Mouse (Mus musculus) intestine, embryonic 15.5 days (tissue): ENCODE data around the gene Gtf2h3. TPM values are rescaled to one million over a fixed set of nuclear protein-coding genes. Genes with fewer than 3 reads are reported as not detected.
A peak's percentile ranks its signal among the peaks of the same experiment; 100 is the strongest.
"Not testable (repeated sequence)": the region's sequence is repeated elsewhere in the genome, so short reads cannot be mapped to it uniquely, and the experiment has no call there.

Source experiments
- ATAC-seq: fragments of 200-750 bp; cut with Nextera tagmentation; 2 replicates; pipeline ENCODE4 v1.8.0; 2017; ENCODE audit warnings: moderate TSS enrichment, moderate library complexity
- H3K27ac ChIP-seq: fragments of 300-500 bp; sonication (generic); 2 replicates; pipeline ENCODE4 v1.5.1; 2015; ENCODE audit warnings: mild to moderate bottlenecking, inconsistent platforms
- H3K27me3 ChIP-seq: fragments of 300-500 bp; sonication (generic); replicated peaks from 2 replicates; pipeline ENCODE4 v1.6.1; 2015; ENCODE audit warnings: inconsistent platforms
- H3K36me3 ChIP-seq: fragments of 300-500 bp; sonication (generic); 2 replicates; pipeline ENCODE4 v1.6.1; 2015; ENCODE audit warnings: inconsistent platforms
- H3K4me1 ChIP-seq: fragments of 300-500 bp; sonication (generic); replicated peaks from 2 replicates; pipeline ENCODE4 v1.6.1; 2015; ENCODE audit warnings: inconsistent platforms
- H3K4me2 ChIP-seq: fragments of 300-500 bp; sonication (generic); replicated peaks from 2 replicates; pipeline ENCODE4 v1.6.1; 2015; ENCODE audit warnings: mild to moderate bottlenecking, inconsistent platforms
- H3K4me3 ChIP-seq: fragments of 300-500 bp; sonication (generic); replicated peaks from 2 replicates; pipeline ENCODE4 v1.5.1; 2015; ENCODE audit warnings: inconsistent platforms
- H3K9ac ChIP-seq: fragments of 300-500 bp; sonication (generic); 2 replicates; pipeline ENCODE4 v1.6.1; 2015; ENCODE audit warnings: inconsistent platforms
- H3K9me3 ChIP-seq: fragments of 300-500 bp; sonication (generic); 2 replicates; pipeline ENCODE4 v1.6.1; 2016; ENCODE audit warnings: inconsistent platforms
- WGBS: fragments of 180-500 bp; shearing (Covaris S2); methylation state at CpG from one replicate; pipeline ENCODE4 v1.1.7; 2015; 5-methylcytosine and 5-hydroxymethylcytosine counted together
- polyA plus RNA-seq: library from polyadenylated mRNA; unstranded; fragments of >200 nt; fragmentation: Nextera tagmentation; extraction: Ambion mirVana; gene quantifications from 2 replicates; pipeline ENCODE4 v1.2.1, GENCODE M21; 2015

The Gtf2h3 gene
- polyA plus RNA-seq, 1 experiment from 2014 or later, result 57.6 TPM

DNA sequence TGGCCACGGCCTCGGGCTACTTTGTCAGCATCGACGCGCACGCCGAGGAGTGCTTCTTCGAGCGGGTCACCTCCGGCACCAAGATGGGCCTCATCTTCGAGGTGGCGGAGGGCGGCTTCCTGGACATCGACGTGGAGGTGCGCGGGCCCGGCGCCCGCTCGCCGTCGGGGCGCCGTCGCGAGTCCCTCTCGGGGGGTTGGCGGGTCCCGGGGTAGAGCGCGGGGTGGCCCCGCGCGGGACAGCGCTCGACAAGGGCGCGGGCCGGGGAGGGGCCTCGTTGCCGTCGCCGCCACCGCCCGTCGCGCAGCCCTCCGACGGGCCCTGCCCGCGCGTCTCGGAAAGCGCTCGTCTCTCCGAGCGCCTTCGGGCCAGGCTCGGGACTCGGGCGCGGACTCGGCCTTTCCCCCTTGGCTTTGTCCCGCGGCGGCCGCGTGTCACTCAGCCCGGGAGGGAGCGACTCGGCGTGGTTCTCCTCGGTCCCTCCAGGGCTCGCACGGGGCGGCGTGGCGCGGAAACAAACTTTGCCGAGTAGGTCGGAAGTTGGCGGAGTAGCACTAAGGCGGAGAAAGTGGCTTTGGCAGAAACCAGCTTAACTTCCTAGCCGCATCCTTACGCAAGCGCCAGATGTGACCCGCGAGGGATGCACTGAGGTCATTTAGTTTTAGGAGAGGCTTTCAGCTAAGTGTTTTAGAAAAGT, 37.9 kb upstream of the Gtf2h3 start:
- Histone ChIP-seq H3K9ac (peak overlapping the region; percentile 75), H3K9me3 (no peaks in the 10 kb centered on the region), H3K36me3 (peaks cover 14% of the 10 kb centered on the region), H3K4me3 (peak overlapping the region; percentile 96), H3K27me3 (no peaks in the 10 kb centered on the region), H3K4me2 (peak overlapping the region; percentile 64), H3K4me1 (peaks cover 13% of the 10 kb centered on the region), H3K27ac (peak overlapping the region; percentile 90)
- peak; percentile 86 for ATAC-seq
- WGBS, result under 1% methylated on average over 80 of the region's 89 CpGs

- Histone ChIP-seq H3K4me3 (peak overlapping the region; percentile 96), H3K27ac (peak overlapping the region; percentile 90; the same call in 1 of the 2 replicates), H3K9ac (peak overlapping the region; percentile 75), H3K4me1 (peaks cover 12% of the 10 kb centered on the region), H3K36me3 (peaks cover 20% of the 10 kb centered on the region), H3K4me2 (peak overlapping the region; percentile 64), H3K9me3 (no peaks in the 10 kb centered on the region), H3K27me3 (no peaks in the 10 kb centered on the region)
- 11% methylated on average over 8 of the region's 8 CpGs for WGBS
- no peak for ATAC-seq
These were observed 37.4 kb upstream of the Gtf2h3 start for GRCm38 (mm10) chr5:124541602-124541973.

DNA sequence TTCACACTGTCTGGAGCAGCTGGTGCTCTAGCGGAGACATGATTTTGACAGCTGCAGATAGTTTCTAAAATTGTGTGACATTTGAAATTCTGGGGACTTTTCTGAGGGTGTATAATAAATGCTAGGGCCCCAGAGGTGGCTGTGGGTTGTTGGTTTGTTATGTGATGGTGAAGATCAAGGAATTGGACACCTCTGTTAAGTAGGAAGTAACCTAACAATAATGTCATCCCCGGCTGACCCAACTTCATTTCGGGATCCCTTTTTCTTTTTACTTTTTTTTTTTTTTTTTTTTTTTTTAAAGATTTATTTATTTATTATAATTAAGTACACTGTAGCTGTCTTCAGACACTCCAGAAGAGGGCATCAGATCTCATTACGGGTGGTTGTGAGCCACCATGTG, 28.2 kb upstream of the Gtf2h3 start:
- H3K4me1 ChIP-seq, result not testable (repeated sequence)

GRCm38 (mm10) chr5:124551349-124552093, 27.4 kb upstream of the Gtf2h3 start:
- H3K27ac ChIP-seq, result peak overlapping the region; percentile 82; the same call in 1 of the 2 replicates
- H3K4me3 ChIP-seq, result peak overlapping the region; percentile 98
- not testable (repeated sequence) for H3K4me1 ChIP-seq, H3K9me3 ChIP-seq, H3K27me3 ChIP-seq
- H3K9ac ChIP-seq, result peak overlapping the region; percentile 80; the same call in 1 of the 2 replicates
- H3K36me3 ChIP-seq, result peaks cover 11% of the 10 kb centered on the region
- H3K4me2 ChIP-seq, result peak overlapping the region; percentile 83
- 0 out of 2 replicates have a peak, but pooled peaks have one; percentile 16 for ATAC-seq
- 27% methylated on average over 5 of the region's 5 CpGs for WGBS

More for the DNA sequence above, 28.2 kb upstream of the Gtf2h3 start:
- peaks cover 16% of the 10 kb centered on the region for H3K36me3 ChIP-seq
- H3K27me3 ChIP-seq, H3K9ac ChIP-seq, H3K9me3 ChIP-seq, H3K27ac ChIP-seq, H3K4me3 ChIP-seq, ATAC-seq, H3K4me2 ChIP-seq: not testable (repeated sequence)
- WGBS, result 89% methylated on average over 4 of the region's 4 CpGs

- WGBS, result 6% methylated on average over 9 of the region's 9 CpGs
- Histone ChIP-seq H3K4me3 (peak overlapping the region; percentile 98), H3K9me3 (no peaks in the 10 kb centered on the region), H3K27me3 (no peaks in the 10 kb centered on the region), H3K4me1 (peaks cover 3% of the 10 kb centered on the region; the same call in 1 of the 2 replicates), H3K27ac (peak overlapping the region; percentile 82), H3K4me2 (peak overlapping the region; percentile 83), H3K9ac (peak overlapping the region; percentile 80), H3K36me3 (peaks cover 12% of the 10 kb centered on the region)
- ATAC-seq, result no peak
These were observed 26.9 kb upstream of the Gtf2h3 start for GRCm38 (mm10) chr5:124552094-124552472.

- peak; percentile 90 for ATAC-seq
- under 1% methylated on average over 66 of the region's 66 CpGs for WGBS
- H3K4me3 ChIP-seq, result peak within 1 kb of the TSS; percentile 98
- peaks cover 3% of the 10 kb centered on the region; the same call in 1 of the 2 replicates for H3K4me1 ChIP-seq
- H3K4me2 ChIP-seq, result peak within 1 kb of the TSS; percentile 83
- peak within 1 kb of the TSS; percentile 80 for H3K9ac ChIP-seq
- no peaks in the 10 kb centered on the region for H3K9me3 ChIP-seq
- H3K27ac ChIP-seq, result peak within 1 kb of the TSS; percentile 82
- H3K27me3 ChIP-seq, result no peaks in the 10 kb centered on the region
- H3K36me3 ChIP-seq, result peaks cover 12% of the 10 kb centered on the region
These were observed 26.2 kb upstream of the Gtf2h3 start, which contains the start of gene Ddx55 for GRCm38 (mm10) chr5:124552558-124553307. Gene Ddx55 (plus strand): TSS chr5:124552864.

DNA sequence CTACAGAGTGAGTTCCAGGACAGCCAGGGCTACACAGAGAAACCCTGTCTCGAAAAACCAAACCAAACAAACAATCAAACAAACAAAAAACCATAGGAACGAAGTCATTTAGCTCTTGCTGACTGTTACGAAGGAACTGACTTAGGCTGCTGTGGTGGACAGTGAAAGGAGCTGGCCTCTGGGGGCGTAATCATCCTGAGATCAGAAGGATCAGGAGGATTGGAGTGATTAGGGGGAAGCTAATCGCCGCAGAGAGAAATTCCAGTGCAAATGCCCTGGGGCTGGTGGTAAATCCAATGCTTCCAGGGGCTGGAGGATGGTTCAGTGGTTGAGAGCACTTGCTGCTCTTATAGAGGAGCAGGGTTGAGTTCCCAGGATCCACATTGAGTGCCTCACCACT, 25.3 kb upstream of the Gtf2h3 start:
- H3K4me1 ChIP-seq, result peaks cover 3% of the 10 kb centered on the region; the same call in 1 of the 2 replicates
- ATAC-seq, result no peak
- WGBS, result 71% methylated on average over 6 of the region's 6 CpGs

GRCm38 (mm10) chr5:124555145-124555544, 23.8 kb upstream of the Gtf2h3 start:
- H3K9me3 ChIP-seq, result no peaks in the 10 kb centered on the region
- H3K4me2 ChIP-seq, result no peak overlapping the region
- 66% methylated on average over 1 of the region's 1 CpGs for WGBS
- ATAC-seq, result no peak
- no peak overlapping the region for H3K9ac ChIP-seq
- peaks cover 12% of the 10 kb centered on the region for H3K36me3 ChIP-seq
- H3K27me3 ChIP-seq, result no peaks in the 10 kb centered on the region
- H3K4me3 ChIP-seq, result no peak overlapping the region
- H3K27ac ChIP-seq, result no peak overlapping the region
- H3K4me1 ChIP-seq, result peaks cover 3% of the 10 kb centered on the region; the same call in 1 of the 2 replicates

More for the DNA sequence above, 25.3 kb upstream of the Gtf2h3 start:
- Histone ChIP-seq H3K27ac (no peak overlapping the region), H3K27me3 (no peaks in the 10 kb centered on the region), H3K4me3 (peak overlapping the region; percentile 98), H3K9ac (0 out of 2 replicates have a peak overlapping the region, but pooled peaks have one; percentile 80), H3K9me3 (no peaks in the 10 kb centered on the region), H3K36me3 (peaks cover 12% of the 10 kb centered on the region), H3K4me2 (peak overlapping the region; percentile 83)

GRCm38 (mm10) chr5:124571068-124571467, 7.9 kb upstream of the Gtf2h3 start:
- Histone ChIP-seq H3K36me3 (peaks cover 66% of the 10 kb centered on the region), H3K4me1 (no peaks in the 10 kb centered on the region), H3K9me3 (no peaks in the 10 kb centered on the region), H3K27me3 (no peaks in the 10 kb centered on the region), H3K4me2 (no peak overlapping the region), H3K27ac (no peak overlapping the region), H3K4me3 (no peak overlapping the region), H3K9ac (no peak overlapping the region)
- ATAC-seq, result no peak
- 83% methylated on average over 12 of the region's 12 CpGs for WGBS

DNA sequence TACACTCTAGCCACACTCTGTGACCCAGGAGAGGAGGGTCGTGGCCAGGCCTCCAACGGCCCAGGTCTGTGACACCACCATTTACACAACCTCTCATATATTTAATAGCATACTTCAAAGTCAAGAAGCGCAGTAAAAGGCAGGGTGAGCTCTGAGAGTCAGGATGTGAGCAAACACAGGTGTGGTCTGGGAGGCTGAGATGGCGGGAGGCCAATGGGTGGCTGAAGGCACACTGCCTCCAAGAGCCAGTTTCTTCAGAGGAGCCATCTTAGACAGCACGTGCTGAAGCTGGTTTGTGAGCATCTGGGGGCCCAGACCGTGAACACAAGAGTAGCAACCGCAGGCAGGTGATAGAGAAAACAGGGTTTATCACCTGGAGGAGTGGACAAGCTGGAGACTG, 3.5 kb upstream of the Gtf2h3 start:
- 0 out of 2 replicates have a peak, but pooled peaks have one; percentile 5 for ATAC-seq
- no peak overlapping the region for H3K4me2 ChIP-seq
- H3K27ac ChIP-seq, result no peak overlapping the region
- H3K4me1 ChIP-seq, result peaks cover 15% of the 10 kb centered on the region
- H3K4me3 ChIP-seq, result no peak overlapping the region
- H3K27me3 ChIP-seq, result no peaks in the 10 kb centered on the region
- 61% methylated on average over 7 of the region's 7 CpGs for WGBS
- H3K9me3 ChIP-seq, result no peaks in the 10 kb centered on the region
- peaks cover 46% of the 10 kb centered on the region for H3K36me3 ChIP-seq
- no peak overlapping the region for H3K9ac ChIP-seq

DNA sequence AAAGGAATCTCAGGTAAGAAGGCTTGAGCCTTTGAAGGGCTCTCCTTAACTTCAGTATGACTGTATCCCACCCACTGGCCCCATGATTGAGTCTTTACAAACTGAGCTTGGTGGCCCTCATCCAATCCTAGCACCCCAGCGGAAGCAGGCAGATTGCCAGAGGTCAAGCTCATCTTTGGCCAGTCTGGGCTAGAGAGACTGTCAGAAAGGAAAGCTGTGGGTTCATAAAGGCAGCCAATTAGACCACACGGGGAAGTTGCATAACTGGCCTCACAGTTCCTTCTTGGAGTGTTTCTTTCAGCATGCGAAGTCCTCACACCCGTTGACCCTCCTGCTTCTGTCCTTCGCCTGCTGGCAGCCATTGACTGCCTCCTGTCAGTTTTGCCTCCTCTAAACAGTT, 3.6 kb downstream of the Gtf2h3 start:
- H3K4me3 ChIP-seq, result no peak overlapping the region
- peaks cover 12% of the 10 kb centered on the region for H3K36me3 ChIP-seq
- H3K9me3 ChIP-seq, result no peaks in the 10 kb centered on the region
- H3K27me3 ChIP-seq, result no peaks in the 10 kb centered on the region
- H3K9ac ChIP-seq, result no peak overlapping the region
- no peak overlapping the region for H3K4me2 ChIP-seq
- H3K27ac ChIP-seq, result no peak overlapping the region
- peaks cover 14% of the 10 kb centered on the region for H3K4me1 ChIP-seq
- 86% methylated on average over 5 of the region's 5 CpGs for WGBS
- ATAC-seq, result no peak

DNA sequence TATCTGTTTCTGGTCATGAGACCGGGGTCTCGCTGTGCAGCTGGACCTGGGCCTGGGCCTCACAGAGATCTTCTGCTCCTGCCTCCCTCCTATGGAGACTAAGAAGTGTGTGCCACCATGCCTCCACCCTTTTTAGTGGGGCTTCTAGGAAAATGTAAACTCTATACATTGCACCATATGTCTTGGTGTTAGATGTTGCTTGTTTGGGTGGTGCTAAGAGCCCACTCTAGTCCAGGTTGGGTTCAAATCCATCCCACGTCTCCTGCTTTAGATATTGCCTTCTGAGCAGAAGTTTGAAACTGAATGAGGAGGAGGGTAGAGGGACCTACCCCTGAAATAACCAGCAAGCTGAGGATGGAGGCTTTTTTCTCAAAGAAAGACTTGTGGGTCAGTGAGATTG, 13.8 kb downstream of the Gtf2h3 start:
- H3K27me3 ChIP-seq, result no peaks in the 10 kb centered on the region
- H3K9me3 ChIP-seq, result no peaks in the 10 kb centered on the region
- no peak overlapping the region for H3K9ac ChIP-seq
- 94% methylated on average over 3 of the region's 3 CpGs for WGBS
- no peak overlapping the region for H3K4me3 ChIP-seq
- no peaks in the 10 kb centered on the region for H3K4me1 ChIP-seq
- no peak overlapping the region for H3K27ac ChIP-seq
- no peak overlapping the region for H3K4me2 ChIP-seq
- H3K36me3 ChIP-seq, result peaks cover 34% of the 10 kb centered on the region
- no peak for ATAC-seq
